Mouse (Mus musculus) right cerebral cortex, postnatal 10 days (tissue): Measurements from ENCODE around the gene Rpl10.

Experiments
- DNase-seq, 2 experiments: peaks; one replicate each; pipeline ENCODE4 v3.0.0; 2021; ENCODE audit warnings: low spot score in 2 of 2

The Rpl10 gene

DNA sequence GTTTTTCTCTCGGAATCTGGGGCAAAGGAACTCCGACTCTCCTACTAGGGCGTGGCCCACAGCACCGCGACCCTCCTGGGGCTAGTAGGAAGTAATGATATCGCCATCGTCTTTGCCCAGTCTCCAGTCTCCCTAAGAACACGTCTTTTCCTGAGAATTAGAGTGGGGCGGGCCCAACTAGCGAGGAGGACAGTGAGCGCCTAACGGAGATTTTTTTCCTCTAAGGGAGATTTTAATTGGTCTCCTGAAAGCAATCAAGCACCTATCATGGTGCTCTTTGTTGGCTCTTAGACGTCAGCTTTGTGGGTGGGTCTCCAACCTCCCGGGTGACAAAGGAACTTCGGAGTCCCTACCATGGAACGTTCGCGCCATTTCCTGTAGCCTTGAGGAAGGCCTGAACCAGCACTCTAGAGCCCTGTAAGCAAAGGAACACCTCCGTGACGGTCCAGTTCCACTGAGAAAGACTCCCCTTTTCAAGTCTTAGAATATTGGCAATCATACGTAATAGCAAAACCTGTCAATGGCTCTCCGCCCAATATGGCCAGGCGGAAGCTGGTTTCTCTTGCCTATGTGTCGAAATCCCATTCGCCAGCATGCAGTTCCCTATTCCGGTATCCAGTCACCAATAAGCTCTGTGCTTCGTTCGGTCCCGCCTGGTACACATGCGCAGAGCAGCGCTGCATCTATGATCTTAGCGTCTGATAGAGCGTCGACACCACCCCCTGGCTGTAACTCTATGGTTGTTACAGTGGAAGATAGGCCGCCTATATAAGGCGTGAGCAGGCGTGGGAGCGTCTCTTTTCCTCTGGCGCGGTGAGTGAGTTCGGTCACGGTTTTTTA, at the start of gene Rpl10:
Gene Rpl10, plus strand, starts transcription at position 751 of the 840 bp plus-strand sequence.
- DNase-seq: peak; percentile 95 to 96

DNA sequence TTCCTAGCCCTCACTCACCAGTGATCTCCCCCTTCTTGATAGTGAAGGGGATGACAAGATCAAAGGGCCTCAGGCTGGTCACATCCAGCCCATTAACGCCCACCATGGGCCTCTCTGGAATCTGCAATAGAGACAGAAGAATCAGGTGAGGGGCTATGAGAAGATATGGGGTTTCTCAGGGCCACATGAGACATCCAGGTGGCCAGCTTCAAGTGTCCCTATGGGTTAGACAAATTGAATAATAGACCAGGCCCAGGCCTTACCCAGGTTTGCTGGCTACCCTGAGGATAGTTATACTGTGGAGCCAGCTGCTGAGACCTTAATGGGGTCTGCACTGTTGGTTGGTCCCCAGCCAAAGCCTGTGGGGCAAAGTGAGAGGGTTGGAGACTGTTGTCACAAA, 40.6 kb upstream of the Rpl10 start:
- no peak for DNase-seq

DNA sequence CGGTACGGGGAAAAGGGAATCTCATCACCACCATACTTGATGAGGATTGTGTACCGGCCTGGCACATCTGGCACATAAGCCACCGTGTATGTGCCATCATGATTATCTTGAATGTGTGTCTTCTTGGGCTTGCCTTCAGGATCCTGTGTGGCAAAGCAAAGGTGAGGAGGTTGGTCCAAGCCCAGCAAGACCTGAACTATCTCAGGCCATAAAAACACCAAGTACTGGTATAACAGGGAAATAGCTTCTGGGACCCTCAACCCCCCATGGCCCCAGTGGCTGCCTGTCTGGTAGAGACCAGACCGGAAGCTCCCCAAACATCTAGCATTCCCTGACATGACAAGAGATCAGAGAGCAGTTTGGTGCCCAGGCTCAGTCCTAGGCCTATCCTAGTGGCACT, 37.4 kb upstream of the Rpl10 start:
- no peak for DNase-seq

DNA sequence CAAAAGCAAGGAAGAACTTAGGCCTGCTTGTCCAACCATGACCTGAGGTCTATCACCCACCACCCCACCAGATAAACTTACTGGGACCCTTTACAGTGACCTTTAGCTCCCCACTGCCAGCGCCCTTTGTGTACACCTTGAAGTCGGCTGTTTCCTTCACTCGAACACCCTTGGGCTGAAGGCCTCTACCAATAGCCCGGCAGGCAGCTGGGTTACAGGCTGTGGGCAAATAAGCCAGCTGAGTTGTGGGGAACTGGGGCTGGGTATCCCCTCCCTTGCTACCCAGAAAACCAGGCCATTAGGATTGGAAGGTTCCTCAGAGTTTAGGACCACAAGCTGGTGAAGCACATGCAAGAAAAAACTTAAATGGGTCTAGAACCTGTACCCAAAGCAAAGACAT, 30.3 kb upstream of the Rpl10 start:
- DNase-seq: no peak

DNA sequence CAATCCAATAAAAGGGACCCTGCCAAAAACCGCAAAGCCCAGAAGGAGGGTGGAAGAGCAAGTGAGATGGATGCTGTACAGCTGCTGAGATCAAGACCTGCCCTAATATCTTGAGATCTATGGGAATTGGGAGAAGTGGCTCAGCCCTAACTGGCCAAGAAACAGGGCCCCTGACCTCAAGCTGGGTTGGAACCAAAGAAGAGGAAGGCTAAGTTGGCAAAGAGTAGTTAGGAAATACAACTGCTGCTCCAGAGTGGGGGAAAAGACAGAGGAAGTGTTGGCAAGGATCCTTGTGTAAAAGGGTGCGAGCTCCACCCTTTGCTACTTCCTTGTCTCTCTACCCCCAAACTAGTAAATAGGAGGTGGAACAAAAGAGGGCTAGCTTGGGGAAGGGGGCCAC, 27.2 kb upstream of the Rpl10 start:
- no peak for DNase-seq

DNA sequence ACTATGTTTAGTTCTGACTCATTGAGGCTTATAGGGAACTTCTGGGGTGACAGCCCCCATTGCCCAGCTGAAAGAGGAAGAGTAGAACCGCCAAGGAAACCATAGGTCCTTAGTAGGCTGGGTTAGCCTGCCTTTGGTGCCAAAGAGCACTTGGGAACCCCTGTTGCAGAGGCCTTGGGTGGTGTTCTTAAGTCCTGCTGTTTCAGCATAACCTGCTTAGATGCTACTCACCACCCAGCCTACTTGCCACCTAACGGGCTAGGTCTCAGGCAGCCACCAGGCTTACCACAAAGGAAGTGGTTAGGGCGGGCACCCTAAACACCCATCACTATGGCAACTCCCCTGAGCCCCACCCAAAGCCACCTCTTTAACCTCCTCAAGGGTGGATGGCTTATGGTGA, 26.8 kb upstream of the Rpl10 start:
- peak in 1 of 2 experiments; percentile 33 for DNase-seq

DNA sequence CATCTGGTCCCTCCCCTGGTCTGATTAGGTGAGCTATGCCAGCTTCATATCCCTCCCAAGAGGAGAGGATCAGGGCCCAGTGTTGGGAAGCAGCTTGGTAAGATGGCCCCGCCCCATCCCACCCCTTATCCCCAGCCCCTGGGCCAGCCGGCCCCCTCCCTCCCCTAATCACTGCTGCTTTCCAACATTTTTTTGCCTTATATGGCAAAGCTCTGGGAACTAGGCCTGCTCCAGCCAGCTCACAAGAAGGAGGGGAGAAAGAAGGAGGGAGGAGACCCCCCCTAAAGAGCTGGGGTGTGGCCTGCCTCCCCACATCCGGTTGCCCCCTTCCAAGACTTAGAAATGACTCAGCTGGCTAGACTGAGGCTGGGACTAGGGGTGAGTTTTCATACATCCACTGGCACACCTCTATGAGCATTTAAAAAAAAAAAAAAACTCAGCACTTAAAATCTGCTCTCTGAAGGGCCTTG, 26.0 kb upstream of the Rpl10 start:
- DNase-seq: peak; percentile 39 to 70

DNA sequence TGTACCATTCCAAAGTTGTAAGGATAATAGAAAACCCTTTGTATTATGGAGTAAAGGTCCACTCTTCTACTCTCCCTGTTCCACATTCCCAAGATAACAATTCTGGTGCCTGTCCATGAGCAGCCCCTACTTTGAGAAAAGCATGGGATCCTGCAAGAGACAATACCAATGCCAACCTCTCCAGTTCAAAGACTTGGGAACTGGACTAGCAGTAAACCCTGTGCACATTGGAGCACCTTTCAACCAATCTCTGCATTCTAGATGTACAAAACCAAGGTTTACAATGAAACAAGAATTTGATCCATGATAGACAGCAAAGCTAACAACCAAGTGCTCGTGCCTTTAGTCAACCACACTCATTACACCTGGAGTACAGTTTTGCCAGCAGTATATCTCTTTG, 25.5 kb upstream of the Rpl10 start:
- DNase-seq: no peak

DNA sequence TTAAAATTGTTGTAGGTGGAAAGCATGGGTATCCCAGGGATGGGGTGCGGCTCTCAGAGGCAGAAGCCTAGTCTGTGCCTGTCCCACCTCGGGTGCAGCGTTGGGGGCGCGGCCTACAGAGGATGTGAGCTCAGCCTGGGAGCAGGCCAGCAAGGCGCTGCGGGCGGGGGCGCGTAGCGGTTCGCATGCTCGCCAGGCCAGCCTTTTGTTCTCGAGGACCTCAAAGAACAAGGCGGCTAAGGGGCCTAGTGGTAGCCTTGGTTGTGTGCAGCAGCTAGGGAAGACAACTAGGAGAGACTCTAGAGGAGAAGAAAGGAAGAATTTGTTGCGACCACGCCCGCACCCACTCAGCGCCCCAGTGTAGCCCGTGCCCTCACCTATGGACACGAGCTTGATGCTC, 24.9 kb upstream of the Rpl10 start:
- DNase-seq: peak; percentile 83 to 84

DNA sequence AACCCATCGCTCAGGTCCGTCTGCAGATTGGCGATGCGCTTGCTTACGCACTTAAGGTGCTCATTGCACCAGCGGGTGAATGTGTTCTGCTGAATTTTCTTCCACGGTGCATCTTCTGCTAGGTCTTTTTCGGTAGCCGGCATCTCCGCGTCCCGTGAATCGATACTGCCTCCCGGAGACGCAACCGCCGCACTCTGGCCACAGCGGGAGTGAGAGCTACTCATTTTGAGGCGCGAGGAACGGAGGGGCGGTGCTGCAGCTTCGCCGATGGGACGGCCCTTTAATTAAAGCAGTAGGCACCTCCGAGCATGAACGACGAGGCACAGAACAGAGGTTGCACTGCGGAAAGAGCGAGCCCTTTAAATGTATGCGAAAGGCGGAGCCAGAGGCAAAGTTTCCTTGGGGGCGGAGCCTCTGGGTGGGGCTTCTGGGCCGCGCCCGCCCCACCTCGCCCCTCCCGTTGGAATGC, 24.4 kb upstream of the Rpl10 start:
- peak; percentile 92 to 95 for DNase-seq

DNA sequence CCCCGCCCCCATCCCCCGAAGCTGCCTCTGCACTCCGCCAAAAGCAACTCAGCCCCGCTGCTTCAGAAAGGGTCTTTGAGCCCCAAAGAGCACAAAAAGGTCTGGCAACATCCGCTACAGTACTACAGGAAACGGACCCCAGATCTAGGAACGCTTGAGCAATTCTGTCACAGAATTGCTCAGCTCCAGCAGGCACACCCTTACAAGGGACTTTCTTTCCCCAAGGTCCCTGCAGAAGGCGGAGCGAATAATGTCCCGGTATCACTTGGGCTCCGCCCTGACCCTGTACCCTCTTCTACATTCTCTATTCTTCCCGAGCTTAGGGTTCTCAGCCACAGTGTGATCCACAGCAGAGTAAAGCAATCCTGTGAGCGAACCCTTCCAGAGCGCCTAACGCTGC, 23.9 kb upstream of the Rpl10 start:
- no peak for DNase-seq

DNA sequence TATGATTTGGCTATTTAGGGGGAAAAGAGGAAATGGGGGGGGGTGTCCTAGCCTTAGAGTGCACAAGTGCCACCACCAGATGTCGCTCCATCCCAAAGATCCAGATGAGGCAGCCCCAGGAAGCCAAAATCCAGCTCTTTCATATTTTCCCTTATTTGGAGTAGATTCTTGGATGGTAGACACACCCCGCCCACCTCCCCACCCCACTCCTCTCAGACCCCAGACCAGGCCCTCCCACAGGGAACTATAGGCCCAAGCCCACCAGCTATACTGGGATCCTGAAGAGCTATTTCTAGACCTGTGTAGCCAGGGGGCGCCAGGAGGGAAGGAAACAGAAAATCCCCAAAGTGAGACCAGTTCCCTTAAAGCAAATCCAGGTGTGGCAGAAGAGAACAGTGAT, 22.0 kb upstream of the Rpl10 start:
- DNase-seq: peak in 1 of 2 experiments; percentile 63

DNA sequence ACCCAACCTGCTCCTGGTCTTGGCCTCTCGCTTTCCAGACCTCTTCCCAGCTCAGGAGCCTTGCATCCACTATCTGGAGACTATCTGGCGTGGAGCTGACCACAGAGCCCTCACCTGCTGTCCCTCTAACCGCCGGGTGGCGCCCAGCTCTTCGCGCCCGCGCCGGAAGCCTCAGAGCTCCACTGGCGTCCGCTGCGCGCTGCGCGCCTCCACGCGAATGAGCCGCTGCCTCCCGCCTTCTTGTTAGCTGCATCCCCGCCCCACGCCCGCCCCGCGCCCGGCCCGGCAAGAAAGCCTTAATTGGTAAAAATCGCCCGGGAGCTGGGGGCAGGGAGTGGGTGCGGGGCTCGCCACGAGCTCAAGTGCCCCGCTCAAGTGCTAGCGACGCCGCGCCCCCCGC, 21.0 kb upstream of the Rpl10 start, which contains the start of gene Flna:
Gene Flna, minus strand, starts transcription at position 206 of the 400 bp plus-strand sequence.
- DNase-seq: peak; percentile 67 to 75

DNA sequence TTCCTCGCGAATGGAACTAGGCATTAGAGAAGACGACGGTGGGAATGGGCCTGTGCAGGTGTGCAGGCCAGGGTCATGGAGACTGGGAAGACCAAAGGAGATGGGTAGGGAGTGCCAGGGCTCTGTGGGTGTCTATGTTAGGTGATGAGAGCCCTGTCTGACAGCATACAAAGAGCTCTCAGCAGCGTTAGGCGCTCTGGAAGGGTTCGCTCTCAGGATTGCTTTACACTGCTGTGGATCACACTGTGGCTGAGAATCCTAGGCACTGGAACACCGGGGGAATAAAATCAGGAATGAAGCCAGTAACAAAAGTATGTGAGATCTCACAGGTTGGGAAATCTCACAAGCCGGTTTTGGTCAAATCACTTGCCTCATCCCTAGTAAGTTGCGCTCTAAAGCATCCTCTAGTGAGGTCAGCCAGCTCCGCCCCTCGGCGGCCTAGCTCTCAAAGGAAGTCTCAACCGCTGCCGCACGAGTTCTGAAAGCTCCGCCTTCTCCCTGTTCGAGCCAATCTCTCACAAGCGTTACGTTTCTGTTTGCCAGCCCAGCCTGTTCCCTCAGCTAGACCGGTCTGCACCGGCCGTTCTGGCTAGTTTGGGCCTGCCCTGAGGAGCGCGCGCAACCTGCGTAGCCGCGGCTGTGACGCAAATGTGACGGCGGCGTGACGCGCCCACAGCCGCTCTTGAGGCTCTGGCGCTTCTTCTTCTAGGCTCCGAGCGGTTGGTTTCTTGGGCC, 16.3 kb upstream of the Rpl10 start, which contains the start of gene Emd:
Gene Emd, plus strand, starts transcription at position 535 of the 735 bp plus-strand sequence.
- peak; percentile 92 to 94 for DNase-seq

DNA sequence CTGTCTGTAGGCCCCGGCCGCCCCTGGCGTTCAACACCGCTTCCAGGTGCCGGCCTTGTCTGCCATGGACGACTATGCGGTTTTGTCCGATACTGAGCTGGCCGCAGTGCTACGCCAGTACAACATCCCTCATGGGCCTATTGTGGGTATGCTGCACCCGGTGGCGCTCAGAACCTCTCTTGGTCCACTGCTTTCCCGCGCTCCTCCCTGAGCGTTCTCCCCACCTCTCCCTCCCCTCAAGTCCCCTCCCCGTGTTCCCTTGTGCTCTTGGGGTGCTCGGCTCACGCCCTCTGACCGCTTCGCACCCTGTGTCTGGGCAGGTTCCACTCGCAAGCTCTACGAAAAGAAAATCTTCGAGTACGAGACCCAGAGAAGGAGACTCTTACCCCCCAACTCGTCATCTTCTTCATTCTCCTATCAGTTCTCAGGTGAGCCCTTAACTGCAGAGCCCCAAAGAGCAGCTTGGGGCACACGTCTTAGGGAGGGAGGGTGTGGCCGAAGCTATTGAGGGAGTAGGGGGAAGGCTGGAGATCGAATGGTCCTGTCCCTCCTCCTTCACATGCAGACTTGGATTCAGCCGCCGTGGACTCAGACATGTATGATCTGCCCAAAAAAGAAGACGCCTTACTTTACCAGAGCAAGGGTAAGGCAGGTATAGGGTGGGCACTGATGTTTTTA, 15.6 kb upstream of the Rpl10 start:
- DNase-seq: no peak

DNA sequence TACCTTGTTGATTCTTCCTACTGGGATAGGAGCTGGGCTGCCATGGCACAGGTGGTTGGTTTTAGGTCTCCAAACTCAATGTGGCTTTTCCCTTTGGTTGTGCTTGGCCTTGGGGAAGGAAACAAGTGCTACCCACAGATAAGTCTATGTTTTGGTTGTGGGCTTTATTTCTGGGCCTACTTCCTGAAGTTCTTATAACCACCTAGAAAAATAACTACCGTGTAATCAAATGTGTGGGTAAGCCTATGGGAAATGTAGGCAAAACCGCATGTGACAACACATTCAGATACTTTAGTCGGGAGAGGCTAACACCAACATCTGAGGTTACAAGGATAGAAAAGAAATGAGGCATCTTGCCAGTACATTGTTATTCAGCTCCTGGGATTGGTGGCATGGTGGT, 12.9 kb upstream of the Rpl10 start:
- DNase-seq: no peak

DNA sequence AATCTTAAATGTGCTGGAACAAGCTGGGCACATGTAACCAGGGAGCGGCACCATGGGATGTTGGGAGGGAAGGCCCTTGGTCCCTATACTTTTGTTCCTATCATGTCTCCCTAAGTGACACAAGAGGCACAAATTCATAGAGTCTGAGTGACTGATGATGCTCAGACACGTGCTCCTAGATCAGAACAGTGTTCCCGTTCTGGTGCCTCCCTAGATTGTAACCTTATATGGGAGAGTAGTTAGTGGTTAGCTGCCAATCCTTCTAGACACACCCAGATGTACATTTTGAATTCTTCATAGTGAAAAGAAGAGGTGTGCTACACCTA, 913 bp upstream of the Rpl10 start:
- no peak for DNase-seq

DNA sequence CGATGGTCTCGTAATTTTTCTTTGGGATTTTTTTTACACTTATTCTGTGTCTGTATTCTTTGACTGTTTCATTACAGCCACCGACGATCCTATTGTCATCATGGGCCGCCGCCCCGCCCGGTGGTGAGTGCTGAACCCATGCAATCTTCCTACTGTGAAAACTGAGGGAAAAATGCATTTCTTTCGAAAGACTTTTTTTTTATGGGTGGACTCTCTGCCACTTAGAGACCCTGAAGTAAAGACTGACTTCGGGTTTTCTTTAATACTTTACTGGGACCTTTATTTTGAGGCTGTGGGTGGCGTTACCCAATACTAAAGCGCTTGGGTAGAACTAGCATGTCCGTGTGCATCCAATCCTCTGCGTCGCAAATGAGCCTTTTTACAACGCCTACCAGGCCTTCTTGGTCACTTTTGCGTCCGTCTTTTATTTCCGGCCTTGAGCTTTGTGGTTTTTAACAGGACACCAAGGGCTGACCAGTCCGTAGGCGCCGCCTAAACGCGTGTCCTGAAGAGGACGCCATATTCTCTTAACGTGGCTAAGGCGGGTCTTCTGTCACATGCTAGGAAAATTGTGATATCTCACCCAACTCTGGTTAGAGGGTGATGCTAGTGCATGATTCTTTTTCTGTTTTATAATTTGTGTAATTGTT, 415 bp downstream of the Rpl10 start:
- DNase-seq: no peak

DNA sequence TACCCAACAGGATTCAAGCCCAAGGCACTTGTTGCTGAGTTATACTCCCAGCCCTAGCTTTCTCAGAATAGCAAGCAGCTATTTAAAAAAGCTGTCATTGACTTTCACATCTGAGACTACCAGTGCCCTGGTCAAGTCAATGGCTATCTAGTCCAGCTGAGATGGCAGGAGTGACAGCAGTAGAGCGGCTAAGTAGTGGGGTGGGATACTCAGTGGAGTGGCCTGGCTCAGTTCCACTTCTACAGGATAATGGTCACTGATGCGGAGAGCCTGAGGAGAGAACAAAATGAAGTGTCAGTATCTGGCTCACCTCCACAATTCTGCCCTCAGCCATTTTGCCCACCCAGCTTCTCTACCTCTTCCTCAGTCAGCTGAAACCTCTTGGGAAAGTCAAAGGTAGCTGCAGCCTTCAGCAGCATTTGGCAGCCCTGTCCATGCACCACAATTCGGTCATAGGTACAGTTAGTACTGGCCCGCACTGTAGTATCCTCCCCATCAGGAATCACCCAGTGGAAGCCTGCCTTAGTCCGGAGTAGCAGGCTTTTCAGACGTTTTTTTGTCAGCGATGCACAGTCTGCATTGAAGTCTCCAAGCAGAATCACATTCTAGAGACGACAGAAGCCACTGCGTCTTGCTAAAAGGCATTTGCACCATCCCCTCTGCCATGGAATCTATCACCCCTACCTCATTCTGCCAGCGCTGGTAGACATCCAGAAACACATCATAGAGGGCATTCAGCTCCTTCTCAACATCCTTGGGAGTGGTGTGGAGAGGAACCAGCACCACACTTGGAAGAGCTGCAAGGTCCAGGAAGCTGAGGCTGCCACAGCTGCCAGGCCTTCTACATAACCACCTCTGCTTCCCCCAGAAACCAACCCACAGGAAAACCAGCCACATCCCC, 3.1 kb downstream of the Rpl10 start:
- no peak for DNase-seq

DNA sequence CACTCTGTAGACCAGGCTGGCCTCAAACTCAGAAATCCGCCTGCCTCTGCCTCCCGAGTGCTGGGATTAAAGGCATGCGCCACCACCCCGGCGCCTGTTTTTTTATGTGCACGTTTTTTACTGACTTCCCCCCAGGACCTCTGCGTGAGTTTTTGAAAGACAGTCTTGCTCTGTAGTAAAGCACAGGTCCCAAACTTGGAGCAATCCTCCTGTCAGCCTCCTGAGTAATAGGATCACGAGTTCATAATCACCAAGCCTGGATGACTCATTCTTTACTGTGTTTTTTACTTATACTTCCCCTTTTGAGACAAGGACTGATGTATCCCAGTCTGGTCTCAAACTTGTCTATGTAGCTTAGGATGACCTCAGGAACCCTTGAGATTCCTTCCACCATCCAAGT, 7.3 kb downstream of the Rpl10 start:
- DNase-seq: no peak
